Mouse (Mus musculus) c-Kit-positive CD71-negative TER-119-negative erythroid progenitor cells, embryonic 14.5 days (primary cell): ENCODE results near the gene Mis18a.

ENCODE experiments used
- DNase-seq: peaks from one replicate; pipeline ENCODE4 v3.0.0-alpha.2; 2013; ENCODE audit warnings: low read depth

Gene Mis18a

DNA sequence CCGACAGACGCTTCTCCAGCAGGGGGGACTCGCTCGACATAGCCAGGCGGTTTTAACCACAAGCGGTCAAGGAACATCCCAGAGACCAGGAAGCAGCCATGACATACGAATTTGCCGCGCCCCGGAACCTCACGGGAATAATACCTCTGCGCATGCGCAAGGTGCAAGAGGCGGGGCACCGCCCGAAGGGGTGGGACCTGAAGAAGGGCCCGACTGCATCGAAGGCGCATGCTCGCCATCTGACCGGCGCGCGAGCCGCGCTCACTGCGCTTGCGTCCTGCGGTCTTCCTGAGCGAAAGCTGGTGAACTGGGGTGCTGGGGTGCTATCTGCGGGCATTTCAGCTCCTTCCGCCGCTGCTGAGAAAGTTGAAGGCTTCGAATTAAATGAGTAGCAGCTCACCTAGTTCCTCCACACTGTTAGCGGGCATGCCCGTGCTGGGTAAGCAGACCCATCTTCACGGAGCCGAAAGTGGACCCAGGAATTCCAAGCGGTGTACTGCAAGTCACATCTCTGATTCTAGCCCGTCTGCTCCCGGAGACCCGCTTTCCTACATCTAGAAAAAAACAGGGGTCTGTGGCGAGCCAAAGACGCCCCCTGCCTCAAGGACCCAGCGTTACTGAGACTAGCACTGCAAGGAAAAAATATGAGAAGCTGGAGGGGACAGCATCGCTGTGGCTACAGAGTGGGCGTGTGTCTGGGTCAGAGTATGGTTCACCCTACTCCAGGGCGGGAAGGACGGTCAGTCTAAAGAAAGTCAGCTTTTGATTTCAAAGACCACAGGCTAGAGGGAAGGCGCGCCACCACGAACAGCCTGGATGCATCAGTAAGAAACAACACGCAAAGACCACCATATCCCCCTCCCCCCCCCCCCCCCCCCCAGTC is at the start of gene Mis18a:
Gene Mis18a, minus strand, starts transcription at position 172 of the 883 bp plus-strand sequence.
- peak; percentile 89 for DNase-seq

DNA sequence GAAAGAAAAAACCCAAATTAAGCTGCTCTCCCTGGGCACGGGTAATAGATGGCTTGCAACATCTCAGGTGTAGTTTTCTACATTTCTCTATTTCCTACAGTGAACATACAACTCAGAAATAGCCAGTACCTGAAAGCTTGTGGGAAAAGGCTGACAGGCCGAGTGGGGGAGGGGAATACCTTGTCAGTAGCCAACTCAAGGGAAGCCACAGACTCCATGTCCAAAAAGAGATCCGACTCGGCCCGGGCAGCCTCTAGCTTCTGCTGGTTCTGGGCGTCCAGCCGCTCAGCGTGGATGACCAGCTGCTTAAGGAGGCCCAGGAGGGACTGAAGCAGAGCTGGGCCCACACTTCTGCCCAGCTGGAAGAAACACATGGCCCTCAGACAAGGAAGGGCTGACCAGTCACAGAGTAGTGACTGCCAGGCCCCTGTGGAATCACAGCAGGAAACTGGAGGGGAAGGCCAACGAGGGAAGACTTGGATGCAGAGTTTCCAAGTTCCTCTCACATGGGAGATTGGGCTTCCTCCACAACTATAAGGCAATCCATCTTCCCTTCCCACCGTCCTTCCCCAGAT is 48.8 kb upstream of the Mis18a start:
- no peak for DNase-seq

DNA sequence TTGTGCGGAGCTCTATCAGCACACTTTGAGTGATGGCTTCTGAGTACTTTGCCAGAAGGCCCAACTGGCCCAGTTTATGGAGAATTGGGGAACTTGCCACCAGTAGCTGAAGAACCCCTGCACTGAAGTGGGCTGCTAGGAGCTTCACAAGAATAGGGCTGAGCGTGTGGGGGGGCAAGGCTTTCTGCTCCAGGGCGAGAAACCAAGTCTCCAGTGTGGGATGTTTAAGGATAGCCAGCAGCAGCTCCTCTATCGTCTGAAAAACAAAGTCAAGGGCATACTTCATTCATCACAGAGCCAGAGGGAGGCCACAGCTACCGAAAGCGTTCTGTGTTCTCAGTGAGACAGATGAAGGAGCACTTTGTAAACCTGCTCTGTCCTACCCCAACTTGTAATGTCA is 47.4 kb upstream of the Mis18a start:
- no peak for DNase-seq

DNA sequence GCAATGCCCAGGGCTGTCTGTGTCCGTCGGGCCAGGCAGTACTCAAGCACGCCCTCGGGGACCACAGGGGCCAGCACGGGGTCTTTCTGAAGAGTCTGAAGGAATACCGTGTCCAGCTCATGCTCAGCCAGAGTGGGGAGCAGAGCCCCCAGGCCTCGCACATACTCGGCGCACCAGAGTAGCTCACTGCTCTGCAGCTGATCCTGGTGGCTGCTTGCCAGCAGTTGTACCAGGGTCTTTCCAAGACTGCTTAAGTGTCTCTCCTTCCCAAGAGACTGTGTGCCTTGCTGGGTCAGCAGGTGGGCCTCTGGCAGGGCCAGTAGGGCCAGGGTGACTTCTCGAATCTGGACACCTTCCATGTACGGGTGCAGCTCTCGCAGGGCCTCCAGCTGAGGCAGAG is 47.0 kb upstream of the Mis18a start:
- no peak for DNase-seq

DNA sequence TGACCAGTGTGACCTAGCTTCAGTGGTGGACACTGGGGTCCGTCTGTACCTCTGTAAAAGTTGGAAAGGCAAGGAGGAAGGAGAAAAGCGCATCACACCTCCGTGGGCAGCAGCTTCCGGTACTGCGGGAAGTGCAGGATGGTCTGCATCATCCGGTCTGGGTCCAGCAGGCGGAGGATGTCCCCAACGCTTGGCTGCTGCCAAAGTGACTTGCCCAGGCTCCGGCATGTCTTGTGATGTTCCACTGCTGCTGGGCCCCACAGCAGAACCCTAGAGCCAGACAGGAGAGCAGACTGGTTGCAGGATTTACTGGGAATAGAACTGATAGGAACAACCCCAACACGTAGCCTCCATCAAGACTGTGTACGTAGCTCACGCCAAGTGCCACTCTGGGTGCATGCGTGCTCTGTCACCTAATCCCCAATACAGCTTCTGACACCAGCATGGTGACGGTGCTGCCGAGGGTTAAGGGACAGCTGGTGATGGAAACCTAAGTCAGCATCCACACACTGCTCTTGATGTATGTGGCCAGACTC is 39.8 kb upstream of the Mis18a start:
- no peak for DNase-seq

DNA sequence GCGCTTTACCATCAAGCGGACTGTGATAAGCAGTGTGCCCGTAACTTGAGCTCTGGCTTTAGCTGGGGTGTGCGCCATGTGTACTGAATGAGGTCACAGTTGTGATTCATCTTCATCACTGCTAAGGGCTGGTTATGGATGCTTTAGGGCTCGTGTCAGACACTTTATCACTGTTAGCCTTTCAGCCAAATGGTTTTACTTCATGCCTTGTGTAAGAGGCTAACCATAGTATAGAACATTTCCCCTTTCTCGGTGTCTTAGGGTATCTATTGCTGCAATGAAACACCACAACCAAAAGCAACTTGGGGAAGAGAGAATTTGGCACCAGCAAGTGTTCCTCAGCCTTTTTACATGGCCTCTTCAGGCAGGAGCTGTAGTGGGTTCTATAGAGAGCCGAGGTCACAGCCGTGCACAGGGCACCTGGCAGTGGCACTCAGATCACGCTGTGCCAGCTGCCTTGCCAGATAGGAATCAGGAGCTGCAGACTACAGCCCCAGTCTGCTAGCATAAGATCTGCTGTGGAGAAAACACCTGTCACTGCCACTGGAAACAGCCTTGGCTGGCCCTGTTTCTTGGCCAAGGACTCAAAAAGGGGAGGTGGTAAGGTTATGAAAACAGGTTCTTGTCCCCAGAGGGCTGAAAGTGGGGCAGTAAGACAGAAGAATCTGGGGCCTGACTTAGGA is 38.1 kb upstream of the Mis18a start:
- DNase-seq, result no peak

DNA sequence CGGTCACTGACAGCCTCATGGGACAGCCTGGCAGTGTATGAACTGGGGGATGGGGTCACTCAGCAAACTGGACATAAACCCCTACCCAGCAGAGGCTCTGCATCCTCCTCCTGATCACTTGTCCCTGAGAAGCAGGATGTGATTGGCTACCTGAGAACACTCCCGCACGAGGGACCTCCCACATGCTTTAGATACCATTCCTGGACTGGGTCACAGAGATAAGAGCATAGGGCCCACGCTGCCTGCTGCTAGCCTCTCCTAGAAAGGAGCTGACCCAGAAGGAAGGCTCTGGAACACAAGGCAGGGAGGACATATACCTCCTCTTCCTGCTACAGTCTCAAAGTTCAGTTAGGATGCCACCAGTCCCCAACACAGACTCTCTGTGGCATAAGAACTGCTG is 33.3 kb upstream of the Mis18a start:
- DNase-seq, result no peak

DNA sequence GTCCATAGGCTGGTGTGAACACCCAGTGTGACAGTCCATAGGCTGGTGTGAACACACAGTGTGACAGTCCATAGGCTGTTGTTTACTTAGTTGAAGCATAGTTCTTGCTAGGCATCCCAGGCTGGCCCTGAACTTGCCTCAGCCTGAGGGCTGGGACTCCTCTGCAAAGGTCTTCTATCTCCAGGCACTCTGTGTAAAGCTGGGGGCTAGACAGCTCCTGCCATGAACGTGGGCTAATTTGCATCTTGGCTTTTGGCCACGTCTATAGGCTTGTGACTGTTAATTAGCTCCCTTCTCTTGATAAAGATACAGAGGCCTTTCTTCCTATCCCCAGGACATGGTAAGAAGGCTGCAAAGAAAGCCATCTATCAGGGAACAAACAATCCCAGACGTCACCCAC is 32.1 kb upstream of the Mis18a start:
- DNase-seq, result no peak

DNA sequence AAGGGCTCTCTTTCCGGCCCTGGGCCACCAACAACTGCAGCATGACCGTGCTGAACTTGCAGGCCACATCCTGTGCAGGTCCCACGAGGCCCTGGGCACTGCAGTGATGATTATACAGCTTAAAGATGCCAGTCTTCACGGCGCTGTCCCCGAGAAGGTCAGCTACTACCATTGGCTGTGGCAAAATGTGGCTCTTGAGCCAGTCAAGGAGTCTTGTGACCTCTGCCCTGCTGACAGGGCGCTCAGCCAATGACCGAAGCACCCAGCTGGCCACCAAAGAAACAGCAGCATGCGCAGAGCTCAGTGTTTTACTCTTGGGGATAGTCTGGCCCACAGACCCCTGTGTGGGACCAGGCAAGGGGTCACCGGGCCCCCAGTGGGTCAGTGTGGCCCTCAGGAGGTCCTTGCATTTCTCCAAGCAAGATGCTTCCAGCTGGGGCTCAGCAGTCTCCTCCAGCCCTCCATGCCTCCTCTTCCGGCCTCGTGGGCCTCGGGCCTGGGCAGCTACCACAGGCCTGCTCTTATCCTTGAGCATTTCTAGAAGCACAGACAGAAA is 26.3 kb upstream of the Mis18a start:
- no peak for DNase-seq

- no peak for DNase-seq
These were observed 21.0 kb upstream of the Mis18a start for GRCm38 (mm10) chr16:90748169-90748568.

GRCm38 (mm10) chr16:90747143-90747542 is 19.9 kb upstream of the Mis18a start:
- no peak for DNase-seq

- DNase-seq, result no peak
These were observed 11.1 kb upstream of the Mis18a start, which contains the start of gene Mrap for GRCm38 (mm10) chr16:90738092-90738956. Gene Mrap, plus strand, starts transcription at chr16:90738207.

DNA sequence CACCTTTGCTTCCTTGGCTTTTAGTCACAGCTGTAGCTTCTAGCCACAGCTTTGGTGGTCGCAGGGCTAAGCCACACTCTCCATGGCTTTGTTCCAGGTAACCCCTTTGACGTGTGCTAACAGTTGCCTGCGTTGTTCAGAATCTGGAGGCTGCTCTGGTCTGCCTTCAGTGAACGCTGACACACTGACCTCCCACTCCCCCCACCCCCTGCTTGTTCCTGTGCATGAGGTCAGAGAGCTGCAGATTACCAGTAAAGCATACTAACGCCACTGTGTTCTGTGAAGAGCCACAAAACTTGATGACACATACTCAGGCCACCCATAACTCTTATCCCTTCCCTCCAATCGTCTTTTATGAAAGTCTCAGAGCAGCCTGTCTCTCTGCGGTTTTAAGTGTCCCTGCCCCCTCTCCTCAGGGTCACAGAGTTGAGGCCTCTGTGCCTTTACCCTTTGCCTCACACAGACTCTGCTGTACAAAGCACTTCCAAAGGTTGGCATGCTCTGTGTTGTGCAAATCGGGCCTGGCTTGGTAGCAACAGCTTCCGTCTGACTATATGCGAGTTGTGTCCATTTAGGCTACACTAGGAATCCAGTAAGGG is 9.6 kb upstream of the Mis18a start:
- no peak for DNase-seq

- no peak for DNase-seq
These were observed 8.4 kb upstream of the Mis18a start for GRCm38 (mm10) chr16:90735611-90736010.

GRCm38 (mm10) chr16:90726600-90727227 is 490 bp downstream of the Mis18a start:
- no peak for DNase-seq

DNA sequence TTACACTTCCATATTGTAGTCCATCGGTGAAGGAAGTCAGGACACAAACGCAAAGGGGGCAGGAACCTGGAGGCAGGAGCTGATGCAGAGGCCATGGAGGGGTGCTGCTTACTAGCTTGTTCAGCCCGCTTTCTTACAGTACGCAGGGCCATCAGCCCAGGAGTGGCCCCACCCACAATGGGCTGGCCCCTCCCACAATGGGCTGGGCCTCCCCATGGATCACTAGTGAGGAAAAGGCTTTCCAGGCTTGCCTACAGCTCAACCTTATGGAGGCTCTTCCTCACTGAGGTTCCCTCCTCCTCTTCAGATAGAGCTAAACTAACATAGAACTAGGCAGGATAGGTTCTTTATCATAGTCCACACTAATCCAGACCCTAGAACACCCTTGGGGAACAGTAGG is 3.2 kb downstream of the Mis18a start:
- DNase-seq, result no peak

- DNase-seq, result no peak
These were observed 16.9 kb downstream of the Mis18a start for GRCm38 (mm10) chr16:90710313-90710712.

GRCm38 (mm10) chr16:90709711-90710289 is 17.4 kb downstream of the Mis18a start:
- no peak for DNase-seq

DNA sequence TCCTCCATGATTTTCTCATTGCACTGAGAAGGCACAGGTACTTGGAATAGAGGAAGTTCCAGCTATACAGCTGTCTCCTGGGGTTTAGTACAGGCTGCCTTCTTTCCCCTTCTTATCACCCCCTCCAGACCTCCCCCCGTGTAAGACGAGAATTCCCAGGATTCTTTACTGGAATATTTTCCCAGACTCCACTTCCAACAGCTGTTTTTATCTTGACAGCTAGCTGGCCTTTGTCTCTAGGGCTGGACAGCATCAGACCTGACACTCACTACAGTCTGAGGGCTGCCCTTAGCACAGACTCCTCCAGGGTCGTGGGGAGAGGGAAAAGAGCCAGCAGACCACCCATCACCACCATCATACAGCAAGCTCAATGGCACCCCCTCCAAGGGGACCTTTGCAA is 20.9 kb downstream of the Mis18a start:
- DNase-seq, result no peak

GRCm38 (mm10) chr16:90704161-90704825 is 22.9 kb downstream of the Mis18a start:
- no peak for DNase-seq
